Mouse (Mus musculus) G1E (cell line): ENCODE measurements around the gene Taf1c.

Experiments used
- CTCF ChIP-seq: IDR thresholded peaks from 2 replicates; pipeline ENCODE4 v1.5.1; 2012; ENCODE audit warnings: low read depth, low read length, inconsistent platforms, mixed read lengths
- TAL1 ChIP-seq: conservative IDR thresholded peaks from 2 replicates; pipeline ENCODE4 v1.6.1; 2012; ENCODE audit warnings: low read depth, low read length, inconsistent platforms, mixed read lengths

- TF ChIP-seq TAL1 (no peak), CTCF (no peak)
These were observed 18.0 kb upstream of the Taf1c start for GRCm38 (mm10) chr8:119623061-119623460.
